Mouse (Mus musculus): ENCODE measurements at regions not wholly inside any gene's neighbourhood (a gene's known extent, or its start where the extent isn't known, plus 50 kb on each side); places are given as distances from the start of the nearest gene placed in this dataset.

DNA sequence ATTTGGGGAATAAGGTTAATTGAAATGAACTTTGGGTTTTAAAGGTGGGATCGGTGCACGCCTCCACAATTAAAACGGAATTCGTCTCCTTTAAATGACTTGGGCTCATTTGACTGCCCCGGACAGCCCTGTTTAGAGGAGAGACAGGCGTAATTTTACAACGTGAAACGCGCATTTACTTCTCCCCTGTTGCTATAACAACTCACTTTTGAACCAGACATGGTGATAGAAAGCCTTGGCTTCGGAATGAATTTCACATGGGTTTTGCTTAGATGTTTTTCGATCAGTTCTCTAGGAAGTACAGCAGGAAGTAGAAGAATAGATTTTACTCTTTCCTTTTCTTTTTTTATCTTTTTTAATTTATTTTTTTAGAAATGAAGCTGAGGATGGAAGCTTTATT, 343.2 kb upstream of the Sash1 start:
- TF ChIP-seq CTCF (IDR thresholded peaks at IDR 0.05; ENCODE audit: borderline replicate concordance, extremely low read depth, insufficient read depth, insufficient read length) (no peak), POLR2A (IDR thresholded peaks at IDR 0.05; ENCODE audit: borderline replicate concordance, extremely low read depth, insufficient read depth, insufficient read length, poor library complexity, severe bottlenecking) (no peak)

Measured in brain, embryonic 14.5 days (tissue).